Mouse (Mus musculus) erythroblast, adult 5-6 weeks (primary cell): ENCODE measurements at regions not wholly inside any gene's neighbourhood (a gene's known extent, or its start where the extent isn't known, plus 50 kb on each side); places are given as distances from the start of the nearest gene placed in this dataset.

Experiments
- ATAC-seq: replicated peaks from 2 replicates; pipeline ENCODE4 v1.8.0; 2016; ENCODE audit warnings: moderate number of reproducible peaks, mild to moderate bottlenecking, moderate TSS enrichment, inconsistent platforms; ENCODE audit not compliant: poor library complexity, low FRiP score, severe bottlenecking

DNA sequence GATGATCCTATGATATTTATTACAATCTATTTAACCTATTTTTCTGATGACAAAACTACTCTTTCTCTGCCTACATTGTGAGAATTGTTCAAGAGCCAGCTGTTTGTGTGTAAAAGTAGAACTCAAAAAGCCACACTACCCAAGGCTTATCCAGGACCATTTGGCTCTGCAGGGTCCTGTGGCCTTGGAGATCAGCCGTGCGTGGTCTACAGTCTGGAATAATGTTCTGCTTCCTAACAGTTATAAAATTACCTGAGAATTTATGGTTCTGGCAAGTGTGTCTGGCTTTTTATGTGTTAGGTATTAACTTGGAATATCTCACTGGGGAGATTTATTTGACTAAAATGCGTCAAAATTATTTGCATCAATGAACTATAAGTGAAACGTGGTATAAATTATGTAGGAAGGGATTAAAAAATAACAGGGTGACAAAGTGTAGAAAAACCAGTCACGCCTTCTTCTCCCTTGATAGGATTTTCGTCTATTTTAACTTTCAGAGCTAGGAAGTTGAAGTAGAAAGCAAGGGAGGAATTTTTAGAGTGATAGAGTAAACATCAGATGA is 1789.0 kb upstream of the Gm7489 start:
- ATAC-seq, result no peak

DNA sequence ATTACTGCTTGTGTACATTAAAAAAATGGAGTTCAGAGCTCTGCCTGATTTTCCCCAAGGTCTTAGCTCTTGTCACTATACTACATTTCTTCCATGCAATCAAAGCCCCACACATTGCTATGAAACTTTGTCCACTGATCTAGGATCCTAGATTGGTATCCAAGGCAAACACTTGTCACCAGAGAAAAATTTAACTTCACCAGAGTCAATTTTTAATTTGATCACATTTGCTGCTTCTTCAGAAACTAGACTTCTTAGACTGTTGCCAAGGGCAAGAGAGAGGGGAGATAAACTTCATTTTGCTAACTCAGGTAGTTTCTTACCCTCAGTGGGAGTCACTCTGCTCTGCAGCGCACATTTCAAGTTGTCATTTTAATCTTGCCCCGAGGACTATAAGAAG is 1775.9 kb upstream of the Gm7489 start:
- no peak for ATAC-seq

DNA sequence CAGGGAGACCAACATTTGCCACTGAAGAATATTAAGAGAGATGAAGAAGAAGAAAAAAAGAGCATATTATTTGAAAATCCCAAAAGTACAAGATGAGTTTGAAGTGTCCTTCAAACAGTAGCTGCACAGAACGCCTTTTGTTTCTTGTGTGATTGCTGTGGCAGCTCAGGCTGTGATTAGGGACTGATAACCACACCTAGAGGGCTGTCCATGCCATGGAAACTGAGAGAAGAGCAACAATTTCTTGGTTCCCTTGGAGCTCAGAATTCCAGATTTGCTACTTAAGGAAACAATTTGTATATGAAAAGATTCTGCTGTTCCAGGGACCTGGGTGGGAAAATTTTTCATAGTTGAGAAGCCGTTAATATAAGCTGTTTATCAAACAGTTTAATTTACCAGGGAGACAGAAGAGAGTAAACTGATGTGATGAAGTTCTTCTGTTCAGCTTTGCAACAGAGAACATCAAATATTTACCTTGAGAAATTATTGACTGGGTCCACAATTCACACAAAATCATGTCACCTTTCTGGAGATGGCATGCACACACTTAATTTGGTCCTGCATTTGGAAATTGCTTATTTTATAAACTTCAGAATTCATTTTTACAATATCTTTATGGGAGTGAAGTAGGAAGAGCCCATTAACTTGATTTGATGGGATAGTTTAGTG is 1770.2 kb upstream of the Gm7489 start:
- no peak for ATAC-seq

DNA sequence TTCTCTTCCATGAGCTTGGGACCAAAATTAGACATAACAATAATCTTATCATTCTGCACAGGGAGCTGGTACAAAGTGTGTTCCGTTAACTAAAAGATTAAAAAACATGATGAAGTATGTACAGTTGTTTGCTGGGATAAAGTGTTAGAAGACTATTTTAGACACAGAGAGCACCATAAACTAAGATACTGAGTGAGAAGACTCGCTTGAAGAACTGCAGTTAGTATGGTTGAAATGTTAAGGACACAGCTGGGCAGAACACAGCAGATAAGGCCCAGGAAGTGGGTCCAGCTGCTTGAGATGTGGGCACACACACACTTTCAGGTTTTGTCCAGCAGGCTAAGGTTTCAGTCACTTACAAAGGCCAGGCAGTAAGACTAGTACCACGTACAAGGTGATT is 1748.0 kb upstream of the Gm7489 start:
- ATAC-seq, result no peak

DNA sequence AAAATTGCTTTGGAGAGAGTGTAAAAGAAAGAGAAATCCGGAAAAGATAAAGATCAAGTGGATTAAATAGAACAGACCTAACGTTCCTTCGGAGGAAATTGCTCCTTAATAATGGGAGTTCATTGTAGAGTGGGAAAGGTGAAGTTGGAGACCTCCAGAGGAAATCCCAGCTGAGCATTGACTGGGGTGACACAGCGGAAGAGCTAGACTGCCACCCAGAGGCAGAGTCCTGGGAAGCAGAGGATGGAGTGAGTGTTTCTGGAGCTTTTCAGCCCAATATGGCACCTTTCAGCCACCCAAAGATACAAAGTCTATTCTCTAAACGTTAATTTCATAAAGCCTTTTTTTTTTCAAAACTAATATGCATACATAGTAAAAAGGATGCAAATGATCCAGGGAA is 1731.3 kb upstream of the Gm7489 start:
- no peak for ATAC-seq

DNA sequence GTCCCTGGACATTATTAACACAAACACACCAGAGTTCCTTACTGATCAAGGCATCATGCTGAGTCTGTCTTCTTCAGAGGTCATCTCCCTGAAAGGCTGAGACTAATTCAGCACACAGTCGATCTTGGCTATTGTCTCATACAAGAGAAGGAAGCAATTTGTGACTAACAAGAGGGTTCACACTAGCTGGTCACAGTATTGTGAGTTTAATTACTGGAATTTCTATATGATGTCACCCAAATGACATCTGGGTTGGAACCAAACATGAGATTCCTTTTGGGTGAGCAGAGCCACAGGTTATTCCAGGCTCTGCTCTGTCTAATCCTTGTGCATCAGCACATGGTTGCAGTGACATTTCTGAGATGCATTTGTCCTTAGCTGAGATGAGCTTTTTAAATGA is 1728.9 kb upstream of the Gm7489 start:
- ATAC-seq, result no peak

DNA sequence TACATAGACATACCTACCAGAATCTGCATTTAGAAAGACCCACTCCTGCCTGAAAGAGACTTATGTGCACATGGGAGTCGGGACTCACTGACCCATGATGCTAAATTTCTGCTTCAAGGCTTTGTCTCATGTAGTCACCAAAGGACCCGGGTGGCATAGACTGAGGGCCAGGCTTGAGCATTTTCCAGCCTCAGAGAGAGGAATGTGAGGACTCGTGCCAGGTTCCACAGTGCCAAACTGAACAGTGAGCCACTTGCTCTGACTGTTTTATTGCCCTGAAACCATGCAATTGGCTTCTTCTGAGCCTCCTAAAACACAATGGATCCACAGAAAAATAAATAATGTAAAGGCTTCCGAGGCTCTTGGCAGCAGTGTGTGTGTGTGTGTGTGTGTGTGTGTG is 1727.9 kb upstream of the Gm7489 start:
- ATAC-seq, result no peak

DNA sequence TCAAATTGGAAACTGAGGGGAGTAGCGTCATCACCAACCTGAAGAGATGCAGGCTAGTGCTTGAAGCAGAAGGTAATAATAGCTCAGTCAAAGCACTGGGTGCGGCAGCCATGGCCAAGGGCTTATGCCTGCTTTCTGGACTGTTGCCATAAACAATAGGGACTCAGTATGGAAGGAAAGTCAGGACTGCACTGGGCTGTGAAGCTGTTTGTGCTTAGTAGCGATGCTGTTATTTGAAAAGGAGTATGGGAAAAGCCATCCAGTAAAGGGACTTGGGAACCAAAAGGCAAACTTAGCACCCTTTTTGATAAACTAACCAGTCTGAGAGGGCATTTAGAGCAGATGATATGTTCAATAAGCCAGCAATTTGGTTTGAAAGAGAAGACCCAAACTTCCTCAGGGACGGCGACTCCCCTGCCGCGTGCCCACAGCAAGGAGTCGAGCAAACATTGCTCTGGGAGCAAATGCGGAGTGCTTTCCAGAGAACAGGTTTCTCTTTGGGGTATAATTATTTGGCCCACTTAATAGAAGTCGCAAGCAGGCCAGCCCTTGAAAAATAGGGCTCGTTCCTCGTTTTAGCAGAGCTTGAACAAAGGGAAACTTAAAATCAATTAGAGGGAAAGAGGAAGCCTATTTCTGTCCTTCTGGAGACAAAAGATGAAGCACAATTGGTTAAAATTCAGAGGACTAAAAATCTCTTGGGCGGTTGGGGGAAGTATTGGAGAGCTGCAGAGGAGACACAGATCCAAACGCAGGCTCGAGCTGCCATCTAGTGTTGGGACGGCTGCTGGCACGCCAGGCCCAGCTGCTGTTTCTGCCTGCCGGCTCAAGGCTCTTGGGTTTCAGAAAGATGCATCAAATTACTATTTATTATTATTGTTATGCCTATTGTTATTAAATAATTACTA is 1724.3 kb upstream of the Gm7489 start:
- peak; percentile 67; the same call in 1 of the 2 replicates for ATAC-seq

DNA sequence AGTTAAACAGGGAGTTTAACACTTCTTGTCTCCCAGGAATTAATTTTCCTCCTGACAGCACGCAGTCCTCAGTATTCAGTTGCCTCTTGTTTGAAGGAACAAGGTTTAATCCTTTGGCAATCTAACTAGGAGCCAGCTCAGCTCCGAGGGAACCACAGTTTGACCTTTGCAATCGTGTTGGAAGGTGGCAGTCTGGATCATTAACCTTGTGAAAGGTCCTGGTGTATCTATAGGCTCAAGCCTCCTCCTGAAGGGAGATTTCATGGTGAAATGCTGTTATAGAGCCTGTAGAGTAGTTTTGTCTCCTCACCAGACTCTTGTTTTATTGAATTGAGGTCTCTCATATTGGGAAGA is 1723.6 kb upstream of the Gm7489 start:
- no peak for ATAC-seq

DNA sequence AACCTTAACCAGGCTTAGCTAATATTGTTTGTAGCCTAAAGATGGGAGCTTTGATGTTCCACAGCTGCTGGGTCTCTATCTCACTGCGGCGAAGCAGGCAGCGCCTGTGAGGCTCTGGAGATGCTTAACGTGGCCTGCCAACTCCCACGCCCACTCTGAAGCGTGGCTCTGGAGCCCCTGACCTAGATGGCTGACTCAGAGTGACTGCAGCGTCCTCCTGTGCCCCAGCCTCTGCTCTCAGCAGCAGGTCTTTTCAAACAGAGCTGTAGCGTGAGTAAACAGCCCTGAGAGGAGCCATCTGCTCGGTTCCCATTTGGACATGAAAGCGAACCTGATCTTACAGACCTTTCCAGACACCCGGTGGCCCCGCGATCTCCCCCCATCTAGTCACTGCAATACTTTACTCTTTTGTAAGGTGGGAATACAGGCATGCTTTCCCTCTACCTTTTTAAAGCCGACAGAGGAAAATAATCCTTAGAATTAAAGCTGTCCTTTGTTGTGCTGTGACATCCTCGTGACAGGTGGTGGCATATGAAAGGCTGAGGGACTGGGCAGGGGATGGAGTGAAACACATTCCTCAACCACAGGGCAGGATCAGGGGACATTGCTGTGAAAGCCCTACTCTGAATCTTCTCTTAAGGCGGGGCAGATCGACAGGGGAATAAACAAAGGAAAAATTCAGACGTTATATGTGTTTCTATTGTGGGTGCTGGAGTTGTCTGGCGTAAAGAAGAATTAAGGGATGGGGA is 1723.0 kb upstream of the Gm7489 start:
- no peak for ATAC-seq

DNA sequence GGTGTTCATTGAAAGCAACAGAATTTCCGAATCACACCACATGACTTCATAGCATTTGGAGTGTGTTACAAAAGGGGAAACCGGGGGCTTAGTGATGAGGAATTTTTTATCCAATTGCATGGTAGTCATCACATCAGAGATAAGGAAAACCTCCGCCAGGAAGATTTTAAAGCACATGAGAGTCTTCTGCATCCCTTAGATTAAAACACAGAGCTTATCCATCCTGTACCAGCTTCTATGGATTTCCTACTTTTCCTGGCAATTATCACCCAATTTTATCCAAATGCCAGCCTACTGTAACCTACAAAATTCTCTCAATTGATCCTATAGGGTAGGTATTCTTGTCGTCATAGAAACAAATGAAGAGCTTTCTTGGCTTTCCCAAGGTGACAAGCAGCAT is 1718.6 kb upstream of the Gm7489 start:
- peak; percentile 65 for ATAC-seq

DNA sequence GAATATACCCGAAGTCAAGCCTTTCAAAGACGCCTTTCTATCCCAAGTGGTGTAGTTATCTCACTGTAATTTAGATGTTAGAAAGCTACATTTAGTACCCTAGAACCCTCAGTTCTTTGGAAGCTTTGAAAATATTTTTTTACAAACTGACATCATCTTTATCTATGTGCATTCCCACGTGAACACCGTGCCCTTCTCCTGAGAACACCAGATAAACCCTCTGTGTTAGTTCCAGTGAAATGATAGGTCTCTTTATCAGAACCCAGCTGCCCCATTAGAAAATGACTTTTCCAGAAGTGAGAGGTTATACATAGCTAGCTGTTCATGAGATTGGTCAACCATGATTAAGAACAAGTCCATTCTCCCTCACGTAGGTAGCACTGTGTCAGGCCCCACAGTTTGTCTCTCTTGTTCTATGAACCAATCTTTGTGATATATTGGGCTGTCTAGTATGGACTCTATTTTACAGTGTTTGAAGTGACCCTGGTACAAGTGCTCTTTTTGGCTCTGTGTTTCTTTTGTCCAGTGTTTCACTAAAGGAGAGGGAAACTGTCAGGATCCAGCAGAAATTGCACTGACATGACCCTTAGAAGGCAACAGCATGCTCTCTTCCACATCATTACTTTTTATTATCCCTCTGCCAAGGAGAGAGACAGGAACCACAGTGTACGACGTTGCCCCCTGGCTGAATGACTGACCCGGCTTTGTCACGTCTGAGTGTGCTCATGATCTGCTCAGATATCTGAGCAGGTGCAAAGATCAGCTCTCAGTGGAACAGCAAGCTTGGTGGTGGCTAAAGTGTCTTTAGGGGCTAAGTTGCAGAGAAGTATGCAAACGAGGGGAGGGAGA is 1717.9 kb upstream of the Gm7489 start:
- peak; percentile 94 for ATAC-seq

DNA sequence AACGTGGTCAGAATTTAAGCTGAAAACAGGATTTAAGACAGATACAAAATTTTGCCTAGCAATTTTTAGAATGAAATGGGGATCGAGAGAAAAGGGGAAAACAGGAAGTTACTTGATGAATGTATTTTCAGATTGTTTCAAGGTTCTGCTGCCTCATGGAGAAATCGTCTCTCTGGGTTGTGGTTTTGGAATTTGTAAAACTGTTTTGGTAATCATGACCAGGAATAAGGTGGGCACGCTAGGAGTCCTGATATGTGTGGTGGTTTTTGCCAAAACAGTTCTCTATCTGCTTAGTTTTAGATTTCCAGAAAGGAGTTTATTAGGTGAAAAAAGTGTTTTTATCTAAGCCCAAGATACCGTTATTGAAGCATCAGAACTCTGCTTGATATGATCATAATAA is 1716.9 kb upstream of the Gm7489 start:
- ATAC-seq, result no peak

DNA sequence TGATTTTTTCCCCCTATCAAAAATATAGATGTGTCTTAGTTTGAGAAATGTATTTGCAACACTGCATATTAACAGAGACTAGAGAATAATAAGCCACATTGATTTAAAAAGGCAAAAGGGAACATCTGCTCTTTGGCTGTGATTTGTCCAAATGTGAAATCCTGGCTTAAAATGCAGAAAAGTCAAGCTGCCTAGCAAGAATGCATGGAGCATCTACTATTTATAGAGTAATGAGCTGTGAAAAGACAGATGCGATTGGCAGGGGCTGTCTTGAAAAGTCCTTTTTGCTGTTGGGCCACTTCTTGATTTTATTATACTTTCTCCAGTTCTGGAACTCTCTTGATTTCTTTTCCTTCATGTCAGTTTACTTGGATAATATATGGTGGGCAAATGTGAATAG is 1707.8 kb upstream of the Gm7489 start:
- ATAC-seq, result no peak

DNA sequence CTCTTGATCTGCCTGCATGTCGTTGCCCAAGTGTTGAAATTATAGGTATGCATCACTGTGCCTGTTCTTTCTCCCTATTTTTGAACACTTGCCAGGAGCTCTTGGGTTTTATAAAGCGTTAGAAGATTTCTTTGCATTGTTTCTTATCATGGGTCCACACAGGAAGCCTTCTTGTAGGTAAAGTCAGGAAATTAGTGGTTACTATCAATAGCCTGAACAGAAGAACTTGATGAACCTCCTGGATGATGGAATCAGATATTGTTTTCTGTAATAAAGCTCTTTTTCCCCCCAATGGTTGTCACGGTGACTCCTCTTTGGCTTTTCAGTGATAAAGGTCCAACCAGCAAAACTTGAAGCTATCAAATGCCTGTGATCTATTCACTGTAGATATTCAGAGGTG is 1706.0 kb upstream of the Gm7489 start:
- ATAC-seq, result no peak

DNA sequence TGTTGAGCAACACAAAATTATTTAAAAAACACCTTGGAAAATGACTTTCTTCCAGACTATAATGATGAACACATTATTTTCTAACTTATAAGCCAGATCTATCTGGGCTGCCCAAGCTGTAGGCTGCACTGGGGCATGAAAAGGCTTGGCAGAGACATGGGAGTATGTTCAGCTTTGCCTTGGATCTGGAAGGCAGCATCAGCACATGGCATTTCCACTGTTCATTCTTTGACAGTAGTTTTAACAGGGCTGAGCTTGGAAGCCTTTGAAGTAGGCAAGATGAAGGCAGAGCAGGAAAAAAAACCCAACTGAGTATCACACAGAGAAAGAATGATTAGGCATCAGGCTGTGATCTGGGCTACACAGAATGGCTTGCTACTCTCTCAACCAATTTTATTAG is 1705.3 kb upstream of the Gm7489 start:
- no peak for ATAC-seq

DNA sequence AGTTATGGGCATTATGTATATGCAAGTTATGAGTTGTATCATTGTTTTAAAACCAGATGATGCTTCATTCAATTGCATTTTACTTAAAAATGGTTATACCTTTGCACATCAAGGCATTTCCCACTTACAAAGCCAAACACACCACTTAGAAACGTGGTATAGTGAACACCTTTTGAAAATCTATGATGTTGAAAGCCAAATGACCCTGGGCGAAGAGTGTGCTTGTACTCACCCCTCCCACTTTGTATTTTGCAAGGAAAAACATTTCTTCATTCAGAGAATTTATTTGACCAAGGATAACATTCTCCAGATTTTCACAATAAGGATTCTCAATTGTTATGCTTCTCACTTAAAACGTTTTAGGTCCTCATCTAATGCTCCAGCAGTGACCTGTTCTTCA is 1693.5 kb upstream of the Gm7489 start:
- no peak for ATAC-seq

DNA sequence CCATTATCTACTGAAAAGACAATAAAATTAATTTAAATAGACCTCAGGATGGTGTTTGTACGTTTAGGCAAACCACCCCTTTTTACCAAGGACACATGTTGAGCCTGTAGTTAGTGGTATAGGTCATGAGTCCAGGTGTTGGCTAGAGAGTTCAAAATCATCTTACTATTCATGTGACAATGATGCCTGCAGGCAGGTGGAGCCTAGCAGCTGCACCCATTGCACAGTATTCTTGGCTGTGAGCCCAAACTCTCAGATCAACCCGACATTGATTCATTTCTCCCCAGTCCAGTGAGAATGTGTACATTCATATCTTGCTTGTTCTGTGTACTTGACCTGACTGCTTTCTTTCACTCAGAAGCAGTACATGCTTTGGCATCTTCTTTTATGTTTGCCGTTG is 1677.4 kb upstream of the Gm7489 start:
- ATAC-seq, result no peak

DNA sequence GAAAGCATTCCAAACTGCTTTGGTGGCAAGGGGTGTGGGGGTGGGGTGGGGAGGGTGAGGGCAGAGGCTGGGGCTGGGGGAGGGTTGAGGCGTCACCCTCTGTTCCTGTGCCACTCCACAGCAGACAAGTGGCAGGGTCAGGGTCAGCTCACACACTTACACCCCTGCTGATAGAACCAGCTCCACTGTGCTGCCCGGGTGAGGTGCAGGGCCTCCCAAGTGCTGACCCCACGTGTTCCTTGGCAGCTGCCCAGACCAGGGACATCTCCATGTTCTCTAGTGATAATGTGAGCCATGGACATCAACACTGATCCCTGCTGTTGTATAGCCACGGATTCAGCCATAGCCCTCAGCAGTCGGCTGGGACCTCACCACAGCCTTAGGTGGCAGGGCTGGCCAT is 1652.3 kb upstream of the Gm7489 start:
- ATAC-seq, result no peak

DNA sequence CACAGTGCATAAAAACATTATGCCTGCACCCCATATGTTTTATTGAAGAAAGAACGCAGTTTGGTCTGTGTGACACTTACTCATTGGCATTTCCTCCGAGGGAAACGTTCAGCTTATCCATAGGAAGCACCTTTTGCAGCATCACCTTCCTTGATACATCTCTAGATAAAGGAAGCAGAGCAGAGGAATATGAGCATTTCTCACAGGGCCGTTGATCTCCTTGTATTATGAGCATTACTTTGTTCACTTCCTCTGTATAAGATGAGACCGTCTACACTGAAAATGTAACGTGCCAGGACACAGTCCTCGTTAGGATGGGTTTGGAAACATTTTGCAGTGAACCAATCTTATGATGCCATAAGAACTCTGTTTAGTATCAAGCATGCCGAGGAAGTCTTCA is 1648.5 kb upstream of the Gm7489 start:
- ATAC-seq, result no peak
